Mouse (Mus musculus) lung, postnatal 14 days (tissue): ENCODE data around the gene Gclm.
"Not testable (repeated sequence)": the region's sequence is repeated elsewhere in the genome, so short reads cannot be mapped to it uniquely, and the experiment has no call there.

ENCODE experiments used
- DNase-seq: peaks from one replicate; pipeline ENCODE4 v3.0.0; 2021

Gene Gclm

DNA sequence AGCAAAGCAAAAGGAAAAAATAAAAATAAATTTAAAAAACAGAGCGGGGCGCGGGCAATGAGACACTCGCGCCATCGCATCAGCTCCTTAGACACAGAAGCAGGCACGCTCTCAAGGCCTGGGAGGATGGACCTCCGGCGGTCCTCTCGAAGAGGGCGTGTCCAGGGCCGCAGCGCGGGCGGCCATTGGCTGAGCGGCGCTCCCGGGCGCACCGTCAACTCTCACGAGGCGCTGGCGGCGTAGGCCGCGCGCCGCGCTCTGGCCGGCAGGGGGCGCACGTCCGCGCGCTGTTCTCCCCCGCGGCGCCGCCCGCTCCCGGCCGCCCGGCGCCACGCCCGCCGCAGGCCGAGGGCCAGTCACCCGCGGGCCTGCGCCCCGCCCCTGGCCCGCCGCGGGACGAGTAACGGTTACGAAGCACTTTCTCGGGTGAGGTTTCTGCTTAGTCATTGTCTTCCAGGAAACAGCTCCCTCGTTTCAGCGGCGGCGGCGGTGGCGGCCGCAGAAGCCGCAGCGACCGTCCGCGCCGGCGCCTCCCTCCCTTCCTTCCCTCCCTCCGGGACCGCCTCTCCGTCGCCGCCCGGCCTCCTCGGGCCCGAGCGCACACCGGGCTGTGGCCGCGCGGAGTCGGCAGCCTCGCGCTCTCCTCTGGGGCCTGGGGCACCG is at the start of gene Gclm:
TSS of gene Gclm (plus strand) at position 343 of the 663 bp plus-strand sequence.
- DNase-seq, result peak; percentile 91

DNA sequence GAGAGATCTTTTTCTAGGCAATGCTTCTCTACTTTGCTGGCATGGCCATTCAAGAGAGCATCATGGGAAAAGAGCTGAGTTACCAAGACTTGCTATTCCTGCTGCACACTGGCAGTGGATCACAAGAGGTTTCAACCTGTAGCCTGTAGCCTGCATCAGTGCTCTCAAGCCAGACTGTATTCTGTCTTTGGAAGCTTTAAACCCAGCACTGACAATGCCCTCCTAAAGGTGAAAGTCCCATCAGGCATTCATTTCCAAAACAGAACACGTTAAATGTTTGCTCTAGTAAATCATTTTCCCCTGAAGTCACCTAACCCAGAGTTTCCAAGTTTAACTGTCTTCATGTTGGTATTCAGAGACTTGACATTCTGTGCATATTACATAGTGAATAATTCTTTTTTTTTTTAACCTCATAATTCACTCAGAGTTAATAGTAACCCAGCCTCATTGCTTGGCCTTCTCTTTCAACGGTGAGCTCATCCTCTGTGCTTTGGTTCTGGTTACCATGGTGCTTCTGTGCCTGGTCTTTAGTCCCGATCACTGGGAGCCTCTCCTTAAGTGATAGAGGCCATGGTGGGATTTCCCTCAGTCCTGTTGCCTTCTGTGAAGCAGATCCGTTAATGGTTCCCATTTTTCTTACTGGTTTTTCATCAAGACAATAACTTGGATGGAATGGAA is 48.6 kb upstream of the Gclm start:
- DNase-seq, result no peak

DNA sequence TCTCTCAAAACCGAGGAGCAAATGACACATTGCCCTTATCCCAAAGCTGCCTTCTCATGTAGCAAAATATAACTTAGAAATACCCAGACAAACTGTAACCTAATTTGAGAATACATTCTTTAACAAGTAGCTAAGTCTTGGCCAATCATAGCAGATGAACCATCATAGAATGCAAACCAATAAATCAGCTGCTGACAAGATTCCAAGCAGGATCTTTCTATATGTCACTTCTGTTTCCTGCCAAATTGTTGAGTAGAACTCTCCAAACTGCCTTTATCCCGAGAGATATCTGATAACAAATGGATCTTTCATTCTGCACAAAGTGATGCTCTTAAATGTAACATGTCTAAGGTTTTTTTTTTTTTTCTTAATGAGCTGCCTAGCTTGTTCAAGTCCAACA is 46.8 kb upstream of the Gclm start:
- no peak for DNase-seq

DNA sequence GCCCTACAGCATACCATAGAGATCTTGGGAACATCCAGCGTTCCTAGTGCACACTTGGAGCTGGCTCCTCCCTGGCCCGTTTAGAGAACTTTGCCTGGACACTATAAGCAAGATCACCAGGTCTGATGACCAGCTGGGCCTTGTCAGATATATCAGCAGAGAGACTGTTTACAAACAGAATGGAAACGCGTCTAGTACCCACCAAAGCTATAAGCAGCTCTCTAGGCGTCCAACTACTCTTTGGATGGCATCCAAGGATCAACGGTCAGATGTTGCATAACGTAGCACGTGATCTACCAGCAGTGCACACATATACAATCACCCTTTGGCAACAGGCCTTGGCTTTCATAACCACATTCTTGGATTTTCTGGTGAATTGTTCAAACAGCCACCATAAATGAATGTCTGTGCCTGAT is 46.4 kb upstream of the Gclm start:
- peak; percentile 74 for DNase-seq

DNA sequence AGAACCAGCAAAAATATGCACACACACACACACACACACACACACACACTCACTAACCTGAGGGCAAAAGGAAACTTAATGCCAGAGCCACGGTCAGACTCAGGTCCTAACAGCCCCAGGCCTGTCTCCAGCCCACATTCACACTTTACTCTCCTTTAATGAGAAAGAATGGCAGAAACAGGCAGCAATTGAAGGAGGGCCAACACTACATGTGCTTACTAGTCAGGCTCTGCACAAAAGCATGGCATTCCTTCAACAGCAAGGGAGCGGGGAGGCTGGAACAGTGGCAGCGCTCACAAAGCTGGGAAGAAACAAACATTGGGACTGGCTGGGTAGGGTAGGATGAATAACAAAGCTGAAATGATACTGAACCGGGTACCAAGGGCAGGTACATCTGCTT is 45.8 kb upstream of the Gclm start:
- DNase-seq, result no peak

DNA sequence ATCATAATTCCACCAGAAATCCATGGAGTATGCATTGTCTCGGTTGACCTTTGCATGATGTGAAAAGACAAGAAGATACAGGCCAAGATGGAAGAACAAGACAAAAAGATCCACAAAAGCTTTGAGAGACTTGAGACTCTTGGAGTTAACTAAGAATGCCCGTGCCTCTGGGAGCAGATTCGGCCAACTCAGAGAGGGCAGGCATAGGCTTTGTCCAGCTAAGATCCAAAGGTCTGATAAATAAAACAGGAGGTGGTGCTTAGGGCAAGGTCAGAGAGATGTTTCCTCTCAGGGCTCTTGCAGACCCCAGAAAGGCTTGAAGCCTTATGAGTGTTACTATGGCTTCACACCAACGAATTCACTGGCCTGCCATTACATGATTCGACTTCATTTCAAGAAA is 45.3 kb upstream of the Gclm start:
- no peak for DNase-seq

DNA sequence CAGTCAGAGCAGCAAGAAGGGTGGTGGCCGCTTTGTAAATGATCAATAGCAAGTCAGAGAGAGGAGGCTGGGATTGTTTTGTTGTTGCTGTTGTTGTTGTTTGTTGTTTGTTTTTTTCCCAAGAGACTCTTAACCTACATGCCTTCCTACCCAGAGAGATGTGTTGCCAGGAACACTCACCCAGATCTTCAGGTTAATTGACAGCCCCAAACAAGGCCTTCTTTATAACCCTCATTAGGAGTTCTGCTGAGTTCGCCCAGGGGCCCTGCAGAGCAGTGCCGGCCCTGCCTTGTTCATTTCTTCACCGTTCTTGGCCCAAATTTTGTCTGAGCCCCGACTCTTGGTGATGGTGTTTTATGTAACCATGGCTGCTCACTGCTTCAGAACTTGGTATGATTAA is 44.9 kb upstream of the Gclm start:
- DNase-seq, result no peak

DNA sequence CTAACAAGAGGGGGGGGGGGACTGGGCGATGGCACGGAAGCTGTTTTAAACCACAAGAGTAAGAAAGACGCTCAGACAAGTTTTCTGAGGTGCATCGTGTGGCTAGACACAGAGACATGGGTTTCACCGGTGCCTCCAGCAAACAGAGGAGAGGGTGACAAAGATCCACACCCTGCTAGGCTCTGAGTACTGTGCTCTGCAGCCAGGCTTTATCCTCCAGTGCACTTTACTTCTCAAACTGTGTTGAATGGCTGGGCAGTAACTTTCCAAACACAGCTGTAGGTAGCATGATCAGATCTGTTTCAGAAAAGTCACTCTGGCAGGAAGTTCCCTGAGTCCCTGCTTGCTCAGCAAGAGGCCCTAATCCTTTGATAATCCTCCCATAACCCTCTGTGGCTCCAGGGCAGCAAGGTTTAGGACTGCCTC is 43.0 kb upstream of the Gclm start:
- DNase-seq, result no peak

DNA sequence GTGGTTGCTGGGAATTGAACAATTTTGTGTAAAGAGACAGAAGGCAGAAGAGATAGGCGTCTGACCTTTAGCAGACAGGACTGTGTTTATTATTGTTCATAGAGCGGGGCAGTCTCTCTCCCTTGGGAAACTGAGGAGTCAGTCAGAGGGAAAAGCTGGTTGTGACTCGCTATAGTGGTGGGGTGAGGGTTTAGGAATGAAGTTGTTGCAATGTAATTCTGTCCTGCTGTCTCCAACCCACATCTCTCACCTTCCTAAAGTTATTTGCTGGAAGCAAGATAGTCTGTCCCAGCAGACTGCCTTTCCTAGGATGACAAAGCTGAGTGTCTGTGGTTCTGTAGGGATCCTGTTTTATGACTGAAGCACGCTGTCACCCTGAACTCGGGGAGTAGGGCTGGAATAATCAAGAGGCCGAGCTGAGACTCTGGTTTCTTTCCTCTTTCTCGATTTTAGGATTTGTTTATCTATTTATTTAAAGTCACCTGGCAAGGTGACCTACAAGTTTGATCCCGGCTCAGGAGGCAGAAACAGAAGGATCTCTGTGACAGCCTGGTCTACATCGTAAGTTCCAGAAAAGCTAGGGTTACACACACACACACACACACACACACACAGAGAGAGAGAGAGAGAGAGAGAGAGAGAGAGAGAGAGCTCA is 41.6 kb upstream of the Gclm start:
- no peak for DNase-seq

DNA sequence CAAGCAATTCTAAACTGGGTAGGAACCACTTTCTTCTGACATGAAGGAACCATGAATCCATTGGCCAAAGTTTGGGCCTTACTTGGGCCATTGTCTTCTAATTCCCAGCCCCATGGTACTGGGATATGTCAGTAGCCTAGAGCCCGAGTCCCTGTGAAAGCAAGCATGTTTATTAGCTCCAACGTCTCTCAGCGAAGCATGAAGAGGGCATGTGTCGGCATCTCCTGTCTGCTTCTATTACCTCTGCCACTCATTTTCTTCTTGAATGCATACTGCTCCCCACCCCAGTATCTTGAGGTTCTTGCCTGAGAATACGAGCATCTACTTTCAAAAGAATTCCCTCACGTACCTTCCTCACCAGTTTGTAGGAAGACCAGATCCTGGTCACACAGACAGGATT is 39.6 kb upstream of the Gclm start:
- DNase-seq, result no peak

DNA sequence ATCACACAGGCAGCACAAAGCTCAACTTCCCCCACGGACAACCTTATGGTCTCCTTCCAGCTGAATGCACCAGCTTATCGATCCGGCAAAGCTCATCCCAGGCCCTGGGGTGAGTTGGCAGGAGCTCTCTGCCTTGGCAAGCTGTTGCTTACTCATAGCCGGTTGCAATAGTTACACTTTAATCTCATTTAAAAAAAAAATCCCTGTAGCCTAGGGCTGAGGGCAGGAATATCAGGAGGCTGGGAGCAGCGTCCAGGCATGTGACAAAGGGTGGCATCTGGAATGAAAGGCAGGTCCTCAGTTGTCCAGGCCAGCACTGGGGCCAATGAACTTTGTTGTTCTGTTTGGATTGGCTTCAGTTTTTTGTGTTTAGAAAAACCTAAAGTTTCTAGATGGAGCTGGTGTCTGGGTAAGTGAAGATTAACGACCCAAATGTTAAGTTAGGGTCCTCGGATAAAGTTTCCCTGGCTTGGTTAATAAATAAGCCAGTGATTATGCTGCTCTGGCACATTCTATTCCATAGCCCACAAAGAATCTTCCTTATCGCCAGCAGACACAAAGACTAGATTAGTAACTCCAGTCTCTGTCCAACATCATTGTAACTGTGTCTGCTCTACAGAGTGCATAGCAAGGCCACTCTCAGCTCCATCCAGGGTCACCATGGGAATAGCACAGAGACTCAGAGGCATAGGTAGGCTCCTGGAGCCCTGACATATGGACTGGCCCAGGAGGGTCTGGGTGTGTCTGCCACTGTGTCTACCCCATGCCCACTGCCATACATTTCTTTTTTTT is 38.9 kb upstream of the Gclm start:
- DNase-seq, result no peak

DNA sequence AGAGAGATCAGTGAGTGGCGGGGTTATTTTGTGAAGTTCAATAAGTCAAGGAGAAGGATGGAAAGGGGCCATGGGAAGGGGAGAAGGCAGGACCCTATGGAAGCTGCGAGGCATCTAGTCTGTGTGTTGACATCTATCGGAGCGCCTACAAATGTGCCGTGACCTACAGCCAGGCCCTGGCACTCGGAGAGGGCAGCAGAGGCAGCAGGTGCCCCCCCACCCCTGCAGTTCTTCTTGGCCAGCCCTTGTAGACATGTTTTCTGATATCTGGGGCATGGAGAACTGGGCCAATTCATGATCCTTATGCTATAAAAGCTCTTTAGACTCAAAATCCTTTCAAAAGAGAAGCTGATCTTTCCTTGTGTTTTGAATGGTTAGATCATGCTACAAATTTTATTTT is 37.6 kb upstream of the Gclm start:
- DNase-seq, result no peak

DNA sequence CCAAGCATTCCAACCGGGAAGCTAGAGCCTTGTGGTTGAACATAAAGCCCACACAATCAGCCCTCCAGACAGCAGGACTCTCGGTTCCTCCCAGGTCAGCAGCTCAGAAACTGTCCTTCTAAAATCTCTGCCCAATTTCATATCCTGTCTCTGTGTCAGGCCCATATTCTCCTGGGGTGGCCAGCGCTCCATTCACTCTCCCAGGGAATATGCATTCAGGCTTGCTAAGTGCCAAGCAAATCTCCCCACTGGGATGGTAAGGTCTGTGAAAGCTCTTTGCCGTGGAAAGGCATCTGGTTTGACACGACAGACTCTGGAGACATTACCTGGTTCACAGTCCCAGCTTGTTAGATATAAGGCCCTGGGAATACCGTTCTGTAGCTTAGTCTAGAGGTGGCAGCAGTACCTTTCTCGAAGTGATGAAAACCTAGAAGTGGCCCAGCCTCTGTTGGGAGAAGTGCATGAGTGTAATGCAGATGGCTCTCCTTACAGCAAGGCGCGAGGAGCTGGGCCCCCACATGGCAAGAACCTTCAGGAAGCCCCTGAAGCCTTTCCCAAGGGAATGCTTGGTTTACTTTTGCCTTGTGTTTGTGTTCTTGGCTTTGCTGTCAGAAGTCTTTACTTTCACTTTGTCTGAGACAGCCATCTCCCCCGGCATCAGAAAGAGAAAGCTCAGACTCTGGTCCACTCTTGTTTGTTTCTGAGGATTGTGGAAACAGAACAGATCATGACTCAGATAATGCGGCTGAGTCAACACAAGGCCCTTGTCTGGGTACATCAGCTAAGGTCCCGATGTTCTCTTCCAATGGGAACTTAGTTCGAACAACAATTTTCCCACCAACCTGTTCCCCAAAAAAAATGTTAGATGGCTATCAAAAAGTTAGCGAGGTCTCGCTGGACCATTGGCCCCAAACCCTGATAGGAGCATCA is 36.8 kb upstream of the Gclm start:
- DNase-seq, result no peak

DNA sequence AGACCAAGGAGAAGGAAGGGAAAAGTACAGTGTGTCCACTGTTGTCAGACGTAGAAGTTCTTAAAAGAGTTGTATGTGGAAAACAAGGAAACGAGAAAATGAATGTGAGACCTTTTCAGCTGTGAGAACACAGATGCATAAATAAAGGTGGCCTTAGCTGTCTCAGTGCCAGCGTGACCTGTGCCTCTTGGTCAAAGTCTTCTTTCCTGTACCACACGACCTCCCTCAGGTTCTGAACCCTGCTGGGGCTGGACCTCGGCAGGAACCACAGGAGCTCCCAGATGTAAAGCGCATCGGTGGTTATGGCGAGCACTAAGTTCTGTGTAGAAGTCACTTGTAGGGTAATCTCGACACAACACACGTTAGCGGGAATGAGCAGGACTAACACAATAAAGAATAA is 35.8 kb upstream of the Gclm start:
- DNase-seq, result no peak

DNA sequence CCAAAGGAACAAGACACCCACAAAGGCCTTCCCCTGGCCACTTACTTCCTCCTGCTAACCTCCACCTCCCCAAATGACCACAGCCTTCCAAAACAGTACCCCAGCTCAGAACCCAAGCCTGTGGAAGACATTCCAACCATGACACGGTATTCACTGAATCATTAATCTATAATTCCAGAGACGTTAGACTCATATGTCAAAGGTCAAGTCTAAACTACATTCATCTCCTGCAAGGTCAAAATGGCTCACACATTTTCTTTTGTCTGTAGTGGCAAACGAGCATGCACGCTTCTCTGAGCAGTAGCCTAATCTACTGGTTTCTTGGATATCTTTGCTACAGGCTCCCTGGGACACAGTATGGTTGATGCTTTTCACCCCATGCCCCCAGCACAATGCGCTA is 34.9 kb upstream of the Gclm start:
- DNase-seq, result no peak

DNA sequence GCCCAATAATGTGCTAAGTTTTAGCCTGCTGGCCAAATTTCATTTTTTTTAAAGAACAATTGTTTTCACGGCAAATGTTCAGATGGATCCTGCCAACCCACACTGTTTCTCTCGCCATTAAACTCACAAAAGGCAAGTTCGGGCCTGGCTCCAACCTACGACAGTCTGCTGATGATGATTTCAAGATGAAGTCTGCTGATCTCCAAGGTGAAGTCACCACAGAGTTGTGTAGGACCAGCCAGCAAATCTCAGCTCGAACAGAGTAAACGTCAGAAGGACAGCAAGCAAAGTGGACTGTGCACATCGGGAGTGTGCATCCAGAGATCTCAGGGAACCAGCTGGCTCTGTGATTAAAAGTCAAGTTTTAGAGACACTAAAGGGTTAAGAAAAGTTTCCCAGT is 34.5 kb upstream of the Gclm start:
- DNase-seq, result no peak

DNA sequence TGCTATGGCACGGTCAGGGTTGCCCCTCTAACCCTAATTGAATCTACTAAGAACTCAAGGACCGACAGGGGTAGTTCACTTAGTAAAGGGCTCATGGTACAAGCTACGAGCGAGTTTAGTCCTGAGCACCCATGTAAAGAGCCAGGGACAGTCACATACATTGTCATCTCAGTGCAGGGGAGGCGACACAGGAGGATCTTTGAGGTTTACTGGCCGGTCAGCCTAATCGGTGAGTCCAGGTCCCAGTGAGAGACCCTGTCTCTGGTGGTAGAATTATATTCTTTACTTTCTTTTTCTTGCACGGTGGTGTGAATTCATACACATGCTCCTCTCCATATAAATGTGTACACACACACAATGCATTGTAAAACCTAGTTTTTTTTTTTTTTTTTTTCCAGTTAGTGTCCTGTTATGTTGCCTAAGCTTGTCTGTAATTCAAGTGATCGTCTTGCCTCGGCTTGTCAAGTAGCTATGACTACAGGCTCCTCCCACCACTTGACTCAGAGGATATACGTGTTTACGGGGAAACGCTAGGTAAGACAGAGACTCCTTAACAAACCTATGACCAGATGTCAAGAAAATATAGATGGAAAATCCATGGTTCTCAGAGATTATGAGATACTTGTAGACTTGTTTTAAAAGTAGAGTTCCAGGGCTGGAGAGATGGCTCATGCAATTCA is 33.8 kb upstream of the Gclm start:
- DNase-seq, result no peak

DNA sequence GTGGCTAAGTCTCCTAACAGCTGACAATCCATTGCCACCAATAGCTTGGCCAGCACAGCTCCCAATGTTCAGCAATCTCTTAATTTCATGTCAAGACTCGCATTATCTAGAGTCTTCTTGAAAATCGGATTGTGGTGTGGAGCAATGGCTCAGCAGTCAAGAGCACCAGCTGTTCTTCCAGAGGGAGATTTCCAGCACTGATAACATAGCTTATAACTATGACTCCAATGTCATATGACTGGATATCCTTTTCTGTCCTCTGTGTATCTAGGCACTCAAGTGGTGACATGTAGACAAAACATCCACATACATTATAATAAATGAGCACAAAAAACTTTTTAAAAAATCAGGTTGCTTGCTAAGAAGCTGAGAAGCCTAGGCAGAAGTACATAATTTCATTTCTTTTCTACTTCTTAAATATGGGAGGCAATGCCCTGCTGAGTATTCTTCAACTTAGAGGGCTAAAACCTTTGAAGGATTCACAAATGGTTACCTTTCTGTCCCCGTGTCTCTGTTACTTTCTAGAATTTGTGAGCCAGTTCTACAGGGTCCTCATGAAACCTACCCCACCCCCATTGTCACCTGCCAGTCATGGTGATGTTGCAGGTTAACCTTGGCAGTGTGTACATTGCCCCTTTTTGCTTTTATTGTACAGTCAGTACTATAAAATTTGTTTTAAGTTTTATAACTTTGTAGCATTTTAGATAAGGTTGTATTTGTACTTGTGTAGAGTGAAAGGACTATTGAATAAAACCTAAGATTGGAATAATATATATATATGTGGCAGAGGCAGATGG is 23.9 kb upstream of the Gclm start:
- no peak for DNase-seq

DNA sequence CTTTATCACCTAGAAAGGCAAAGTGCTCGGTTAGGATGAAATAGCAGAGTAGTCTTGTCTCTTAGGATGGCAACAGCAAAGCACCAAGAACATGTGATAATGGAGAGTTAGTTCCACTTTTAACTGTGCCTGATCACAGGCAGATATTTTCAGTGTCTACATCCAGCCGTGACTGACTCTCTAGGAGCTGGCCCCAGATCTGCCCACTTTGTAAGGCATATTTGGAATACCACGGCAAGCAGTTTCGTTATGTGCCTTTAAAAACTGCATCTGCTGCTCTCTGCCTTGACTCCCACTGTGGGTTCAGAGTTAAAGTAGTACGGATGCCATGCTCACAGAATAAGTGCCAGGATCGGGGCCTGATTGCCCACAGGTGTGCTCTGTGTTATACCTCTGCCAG is 18.4 kb upstream of the Gclm start:
- not testable (repeated sequence) for DNase-seq

DNA sequence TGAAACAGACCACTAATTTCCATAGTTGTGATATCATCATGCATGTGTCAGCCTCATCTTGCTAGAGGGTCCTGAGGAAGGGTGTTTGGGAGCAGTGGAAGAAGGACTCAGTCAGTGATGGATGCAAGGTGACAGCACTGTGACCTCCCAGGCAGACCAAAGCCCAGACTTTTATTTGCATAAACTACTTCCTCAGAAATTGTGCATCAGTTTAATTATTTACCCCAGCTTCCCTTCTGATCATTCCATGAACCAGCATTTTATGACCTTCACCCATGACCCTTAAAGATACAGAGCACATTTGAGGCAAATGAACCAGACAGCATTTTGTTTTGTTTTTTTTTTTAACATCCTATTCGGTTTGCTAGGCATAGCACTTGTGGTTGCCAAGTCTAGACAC is 9.6 kb upstream of the Gclm start:
- DNase-seq, result no peak

DNA sequence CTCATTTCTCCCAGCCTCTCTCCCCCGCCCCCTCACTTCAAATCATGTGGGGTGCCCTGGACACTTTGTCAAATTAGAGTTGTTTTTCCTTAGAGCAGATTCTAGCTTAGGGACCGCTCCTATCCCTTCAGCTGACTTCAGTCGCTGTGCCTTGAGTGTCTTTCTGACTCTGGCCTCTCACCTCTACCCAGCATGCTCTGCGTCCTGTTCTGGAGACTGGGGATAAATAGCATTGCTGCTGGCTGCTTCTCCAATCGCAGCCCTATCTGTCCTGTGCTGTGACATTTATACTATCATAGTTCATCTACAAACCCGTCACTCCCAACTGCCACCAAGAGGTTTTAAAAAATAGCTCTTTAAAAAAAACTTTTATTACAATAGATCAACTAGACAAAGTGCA is 2.5 kb upstream of the Gclm start:
- no peak for DNase-seq
